Mouse (Mus musculus) liver, adult (tissue): ENCODE data around the gene Ppy.

Experiments
- GATA4 ChIP-seq: IDR thresholded peaks from 2 replicates; pipeline ENCODE4 v1.6.1; 2014; ENCODE audit warnings: mild to moderate bottlenecking, low read length; ENCODE audit not compliant: insufficient replicate concordance

The Ppy gene

DNA sequence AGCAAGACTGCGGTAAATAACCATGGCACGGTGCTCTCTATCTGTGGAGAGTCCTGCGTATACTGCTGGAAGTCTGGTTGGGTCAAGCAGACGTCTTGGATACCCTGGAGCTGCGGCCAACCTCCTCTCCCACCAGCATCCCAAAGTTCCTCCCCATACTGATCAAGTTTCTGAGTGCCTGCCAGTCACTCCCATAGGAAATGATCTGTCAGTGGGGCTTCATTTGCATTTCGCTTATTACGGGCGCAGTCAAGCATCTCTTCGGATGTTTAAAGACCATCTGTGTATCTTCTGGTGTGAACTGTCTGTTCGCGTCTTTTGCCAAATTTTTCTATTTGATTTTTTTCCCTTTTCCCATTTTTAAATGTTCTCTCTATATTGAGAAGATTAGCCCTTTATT lies 31.5 kb downstream of the Ppy start:
- no peak for TF ChIP-seq GATA4

DNA sequence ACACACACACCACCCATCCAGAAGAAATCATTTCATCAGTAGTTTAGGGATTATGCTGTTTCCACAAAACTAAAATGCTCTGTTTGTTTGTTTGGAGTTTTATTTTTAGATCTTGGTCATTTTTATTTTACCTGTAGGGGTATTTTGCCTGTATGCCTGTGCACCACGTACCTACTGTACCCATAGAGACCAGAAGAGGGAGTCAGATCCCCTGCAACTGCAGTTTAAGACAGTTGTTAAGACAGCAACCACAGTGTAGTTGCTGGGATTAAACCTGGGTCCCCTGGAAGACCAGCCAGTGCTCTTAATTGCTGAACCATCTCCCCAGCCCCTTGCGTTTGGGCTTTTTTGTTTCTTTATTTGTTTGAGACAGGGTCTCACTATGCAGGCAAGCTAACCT lies 32.1 kb downstream of the Ppy start:
- no peak for TF ChIP-seq GATA4

DNA sequence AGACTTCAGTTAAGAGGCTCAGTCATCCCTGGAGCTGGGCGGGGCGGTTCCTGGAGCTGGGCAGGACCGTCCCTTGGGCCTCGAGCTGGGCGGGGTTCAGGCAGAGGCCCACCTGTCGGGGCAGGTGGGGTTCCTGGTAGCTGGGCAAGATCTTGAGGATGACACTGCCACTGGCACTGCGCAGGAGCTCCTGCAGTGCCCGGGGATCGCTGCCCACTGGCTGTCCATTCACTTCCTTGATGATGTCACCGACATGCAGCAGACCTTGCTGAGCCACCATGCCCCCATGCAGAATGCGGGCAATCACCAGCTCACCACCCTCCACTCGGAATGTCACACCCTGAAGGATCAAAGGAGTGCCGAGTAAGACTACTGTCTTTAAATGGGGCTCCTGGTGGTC lies 38.0 kb downstream of the Ppy start:
- no peak for TF ChIP-seq GATA4

DNA sequence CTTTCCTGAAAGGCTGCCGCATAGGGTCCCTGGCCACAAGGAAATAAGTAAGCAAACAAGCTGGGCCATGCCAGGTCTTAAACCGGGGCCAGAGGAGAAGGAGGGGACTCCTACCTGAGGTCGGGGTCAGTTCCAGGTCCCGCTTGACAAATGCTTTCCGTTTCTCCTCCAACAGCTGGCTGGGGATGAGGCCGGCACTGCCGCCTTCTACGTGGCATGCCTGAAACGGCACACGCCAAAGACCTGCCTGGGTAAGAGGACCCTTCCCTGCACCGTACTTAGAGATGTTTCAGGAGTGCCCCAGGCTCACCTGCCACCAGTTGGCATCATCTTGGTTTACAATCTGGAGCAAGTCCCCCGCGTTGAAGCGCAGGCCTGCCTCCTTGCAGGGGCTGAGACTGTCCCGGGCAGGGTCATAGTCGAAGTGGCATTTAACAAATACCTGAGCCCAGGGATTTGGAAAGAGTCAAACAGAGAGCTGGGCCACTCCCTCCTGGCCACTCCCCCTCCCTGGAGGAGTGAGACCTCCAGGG lies 39.1 kb downstream of the Ppy start:
- TF ChIP-seq GATA4, result no peak

DNA sequence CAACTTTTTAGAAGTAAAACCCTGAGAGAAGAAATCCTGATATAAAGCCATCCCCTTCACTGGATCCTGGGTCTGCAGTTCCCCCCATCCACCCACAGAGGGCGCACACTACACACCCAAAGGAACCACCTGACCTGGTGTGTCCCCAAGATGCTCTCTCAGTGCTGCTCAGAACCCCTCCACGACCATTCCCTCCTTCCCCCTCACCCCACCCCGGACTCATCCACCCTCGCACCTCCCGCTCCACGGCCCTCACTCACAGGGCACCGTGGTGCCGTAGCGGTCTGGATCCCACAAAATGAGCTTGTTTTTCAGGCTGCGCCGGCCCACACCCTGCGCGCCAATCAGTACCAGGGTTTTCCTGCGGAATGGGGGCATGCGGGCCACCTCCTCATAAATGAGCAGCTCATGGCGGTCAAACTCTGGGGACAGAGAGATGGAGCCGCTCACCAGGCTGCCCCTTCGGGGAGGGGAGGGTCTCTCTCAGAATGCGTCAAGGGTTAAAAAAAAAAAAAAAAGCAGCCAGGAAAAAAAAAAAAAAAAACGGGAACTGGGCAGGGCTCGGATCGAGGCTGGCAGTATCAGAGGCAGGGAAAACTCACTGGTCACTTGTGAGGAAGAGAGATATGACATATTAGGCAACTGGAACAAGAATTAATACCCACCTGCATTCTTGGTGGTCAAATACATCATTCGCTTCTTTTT lies 39.7 kb downstream of the Ppy start:
- TF ChIP-seq GATA4, result no peak

DNA sequence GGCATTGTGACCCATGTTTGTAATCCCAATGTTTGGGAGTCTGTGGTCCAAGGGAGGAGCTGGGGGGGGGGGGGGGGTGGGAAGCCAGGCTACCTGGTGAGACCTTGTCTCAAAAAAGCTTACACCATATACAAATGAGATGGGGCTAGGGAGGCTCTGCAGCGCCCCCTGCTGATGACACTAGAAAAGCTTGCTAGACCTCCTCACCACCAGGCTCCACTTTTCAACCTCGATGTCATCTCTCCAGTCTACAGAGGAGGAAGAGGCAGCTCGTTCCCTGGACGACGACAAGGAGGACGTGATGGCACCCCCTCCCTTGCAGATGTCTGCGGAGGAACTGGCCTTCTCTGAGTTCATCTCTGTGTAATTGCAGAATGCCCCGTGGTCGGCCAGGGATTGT lies 47.3 kb downstream of the Ppy start:
- no peak for TF ChIP-seq GATA4

DNA sequence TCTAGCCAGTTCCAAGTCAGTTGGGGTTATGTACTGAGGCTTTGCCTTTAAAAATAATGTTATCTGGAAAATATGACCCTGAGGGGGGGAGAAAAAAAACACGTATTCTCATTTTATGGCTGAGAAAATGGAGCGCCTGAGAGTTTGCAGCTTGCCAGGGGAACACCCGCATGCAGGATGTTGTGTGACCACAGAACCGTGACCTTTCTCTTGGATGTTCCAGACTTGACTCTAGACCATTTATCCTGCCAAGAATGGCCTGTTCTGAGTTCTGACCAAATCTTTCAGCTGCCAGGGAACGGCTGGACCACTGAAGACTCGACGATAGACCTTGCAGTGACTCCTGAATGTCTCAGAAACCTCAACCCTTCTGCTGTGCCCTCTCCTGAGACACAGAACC lies 47.9 kb downstream of the Ppy start:
- TF ChIP-seq GATA4, result peak; percentile 72

DNA sequence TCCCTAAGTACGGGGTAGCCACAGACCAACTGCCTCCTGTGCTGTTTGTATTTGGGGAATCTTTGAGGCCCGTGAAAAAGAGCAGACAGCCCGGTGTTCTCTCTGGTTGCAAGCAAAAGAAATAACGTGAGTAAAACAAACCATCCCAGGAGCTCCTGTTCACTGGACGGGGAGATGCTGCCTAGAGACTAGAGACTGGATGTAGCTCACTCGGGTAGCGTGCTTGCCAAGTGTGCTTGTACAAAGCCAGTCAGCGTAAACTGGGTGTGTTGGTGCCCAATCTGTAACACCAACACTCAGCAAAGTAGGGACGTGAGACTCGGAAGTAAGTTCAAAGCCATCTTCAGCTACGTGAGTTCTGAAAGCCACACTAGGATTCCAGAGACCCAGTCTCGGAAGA lies 48.4 kb downstream of the Ppy start:
- no peak for TF ChIP-seq GATA4

DNA sequence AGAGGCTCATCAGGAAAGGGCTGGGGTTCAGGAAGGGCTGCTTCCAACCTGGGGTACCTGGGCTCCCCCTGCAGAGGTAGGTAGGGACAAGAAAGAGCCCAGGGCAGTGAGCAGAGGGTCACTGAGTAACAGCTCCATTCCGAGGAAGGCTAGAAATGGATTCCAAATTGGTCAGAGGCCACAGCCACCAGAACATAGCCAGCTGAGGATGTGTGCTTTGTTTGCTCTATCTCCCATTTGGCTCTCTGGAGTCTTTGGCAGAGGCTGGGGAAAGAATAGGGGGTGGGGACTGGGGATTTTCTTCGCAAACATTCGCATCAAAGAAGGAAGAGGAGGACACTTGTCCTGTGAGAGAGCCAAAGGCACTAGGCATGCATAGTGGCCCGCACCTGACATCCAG lies 49.2 kb downstream of the Ppy start:
- TF ChIP-seq GATA4, result no peak

DNA sequence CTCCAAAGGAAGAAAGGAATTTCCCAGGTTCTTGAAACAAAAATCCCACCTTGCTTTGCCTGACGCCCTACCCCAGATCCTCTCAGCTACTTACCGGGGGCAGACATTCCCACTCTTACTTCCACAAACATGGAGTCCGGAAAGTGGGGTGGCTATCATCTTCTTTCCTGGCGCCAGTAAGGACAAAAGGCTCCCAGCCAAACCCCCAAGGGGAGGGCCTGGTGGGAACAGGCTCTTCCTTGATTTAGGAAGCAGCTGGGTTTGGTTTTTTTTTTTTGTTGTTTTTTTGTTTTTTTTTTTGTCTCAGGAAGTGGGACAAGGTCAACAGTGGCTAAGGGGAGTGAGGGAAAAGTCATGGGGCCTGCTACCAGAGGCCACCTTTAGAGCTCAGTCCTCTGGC lies 49.6 kb downstream of the Ppy start:
- TF ChIP-seq GATA4, result peak; percentile 19; the same call in 1 of the 2 replicates
